Mouse (Mus musculus): Measurements from ENCODE around the gene Pum2.
"Not testable (repeated sequence)": the region's sequence is repeated elsewhere in the genome, so short reads cannot be mapped to it uniquely, and the experiment has no call there.

The Pum2 gene

DNA sequence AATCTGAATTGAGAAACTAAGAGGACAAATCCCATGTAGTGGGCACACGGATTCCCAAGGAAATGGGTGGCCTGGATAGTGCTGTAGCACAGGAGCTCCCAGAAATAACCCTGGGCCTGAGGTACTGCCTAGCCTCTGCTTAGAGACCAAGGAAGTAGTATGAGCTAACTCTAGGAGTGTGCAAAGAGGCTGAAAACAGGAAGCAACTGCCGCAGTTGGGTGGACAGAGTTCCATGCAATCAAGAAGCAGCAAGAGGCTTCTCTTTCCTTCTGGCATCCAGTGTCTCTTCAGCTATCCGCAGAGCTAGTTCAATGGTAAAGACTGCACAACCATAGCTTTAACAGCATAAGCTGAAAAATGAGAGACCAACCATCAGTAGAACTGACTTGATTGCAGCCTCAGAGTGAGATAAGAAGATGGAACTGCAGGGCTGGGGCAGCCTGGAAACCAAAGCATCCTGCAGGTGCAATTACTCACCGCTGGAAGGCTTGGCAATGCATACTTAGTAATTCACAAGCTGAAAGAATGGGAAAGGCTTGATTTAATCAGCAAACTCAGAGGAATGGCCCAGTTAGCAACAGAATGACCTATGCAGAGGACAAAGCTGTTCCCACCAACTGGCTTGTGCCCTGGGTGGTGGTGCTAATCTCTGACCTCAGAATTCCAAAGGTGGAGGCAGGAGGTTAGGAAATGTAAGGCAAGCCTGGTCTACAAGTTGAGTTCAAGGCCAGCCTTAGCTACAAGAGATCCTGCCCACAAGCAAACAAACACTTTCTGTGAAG lies 6.3 kb upstream of the Pum2 start:
- in situ Hi-C loops (cut with MboI; ENCODE audit: low sequenced_read_pairs) = no loop called here

DNA sequence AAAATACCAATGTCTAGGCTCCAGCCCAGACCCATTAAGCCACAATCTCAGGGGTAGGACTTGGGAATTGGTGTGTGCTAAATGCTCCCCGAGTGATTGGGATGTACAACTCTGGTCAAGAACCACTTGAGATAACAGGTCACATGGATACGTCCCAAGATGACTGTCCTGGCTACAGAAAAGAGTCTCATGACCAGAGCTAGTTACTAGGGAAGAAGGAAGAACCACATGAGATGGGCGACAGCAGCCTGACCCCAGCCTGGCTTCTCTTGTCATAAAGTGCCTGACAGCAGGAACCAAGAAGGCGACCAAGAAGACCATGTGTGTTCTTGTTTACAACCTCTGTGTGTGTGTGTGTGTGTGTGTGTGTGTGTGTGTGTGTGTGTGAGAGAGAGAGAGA lies 4.5 kb upstream of the Pum2 start:
- in situ Hi-C loops (cut with MboI; ENCODE audit: low sequenced_read_pairs) = no loop called here

DNA sequence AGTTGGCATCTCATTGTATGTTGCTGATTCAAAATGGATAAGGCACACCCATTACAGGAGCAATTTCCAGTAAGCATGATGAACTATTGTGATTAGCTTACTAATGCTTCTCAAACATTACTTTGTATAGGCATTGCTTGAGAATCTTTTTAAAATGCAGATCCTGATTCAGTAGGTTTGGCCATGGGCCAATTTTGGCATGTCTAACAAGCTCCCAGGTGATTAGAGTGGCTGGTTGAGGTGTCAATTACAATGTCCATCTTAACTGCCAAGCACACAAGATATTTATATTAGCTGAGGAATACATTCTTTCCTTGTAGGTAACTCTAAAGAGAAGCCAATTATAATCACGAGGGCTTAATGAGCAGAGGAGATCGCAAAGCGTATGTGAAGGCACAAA lies 4.1 kb upstream of the Pum2 start:
- in situ Hi-C loops (cut with MboI; ENCODE audit: low sequenced_read_pairs) = no loop called here

DNA sequence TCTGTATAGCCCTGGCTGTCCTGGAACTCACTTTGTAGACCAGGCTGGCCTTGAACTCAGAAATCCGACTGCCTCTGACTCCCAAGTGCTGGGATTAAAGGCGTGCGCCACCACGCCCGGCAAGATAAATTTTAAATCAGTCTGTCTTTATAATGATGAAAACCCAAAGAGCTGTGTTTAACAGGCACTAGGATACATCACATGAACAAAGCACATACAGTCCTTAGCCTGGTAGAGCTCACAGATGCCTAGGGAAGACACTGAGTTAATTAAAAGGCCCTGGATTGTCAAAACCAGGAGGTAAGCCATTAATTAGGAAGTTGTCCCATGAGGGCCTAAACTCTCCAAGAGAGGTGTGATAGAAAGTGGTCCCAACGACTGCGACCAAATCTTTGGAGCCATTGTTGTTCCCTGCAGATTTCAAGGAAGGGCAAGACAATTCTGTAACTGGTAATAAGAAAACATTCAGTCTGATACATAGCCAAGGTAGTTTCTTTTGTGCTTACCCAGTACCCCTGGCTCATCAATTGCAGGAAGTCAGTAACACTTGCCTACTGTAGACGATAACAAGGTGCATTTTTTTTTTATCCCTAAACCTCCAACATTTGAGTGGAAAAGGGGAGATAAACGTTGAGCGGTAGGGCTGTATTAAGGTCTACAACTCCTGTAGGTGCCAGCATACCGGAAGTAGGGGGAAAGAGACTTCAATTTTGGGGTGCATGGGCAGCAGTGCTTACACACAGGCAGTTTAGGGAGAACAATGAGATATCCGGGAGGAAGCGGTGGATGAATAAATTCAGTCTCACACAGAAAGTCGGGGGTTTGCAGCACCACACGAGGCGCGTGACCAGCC lies 587 bp upstream of the Pum2 start:
- in situ Hi-C loops (cut with MboI; ENCODE audit: low sequenced_read_pairs) = no loop called here

DNA sequence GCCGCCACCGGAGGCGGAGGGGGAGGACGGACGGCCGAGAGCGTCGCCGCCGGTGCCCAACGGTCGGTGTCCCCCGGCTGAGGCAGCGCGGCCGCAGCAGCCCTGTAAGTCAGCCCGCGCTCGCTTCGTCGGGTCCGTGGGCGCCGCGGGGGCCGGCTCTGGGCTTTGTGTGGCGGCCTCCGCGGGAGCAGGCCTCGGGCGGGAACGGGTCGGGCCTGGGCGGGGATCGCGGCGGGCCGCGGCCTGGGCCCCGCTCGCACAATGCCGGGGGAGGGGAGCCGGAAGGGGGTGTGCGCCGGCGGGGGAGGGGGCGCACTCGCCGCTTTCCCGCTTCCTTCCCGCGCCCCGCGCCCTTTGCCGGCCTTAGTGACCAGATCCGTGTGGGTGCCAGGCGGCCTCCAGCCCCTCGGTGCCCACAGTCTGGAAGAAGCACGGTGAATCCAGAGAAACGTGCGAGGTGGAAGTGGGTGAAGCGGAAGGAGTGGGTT lies 487 bp downstream of the Pum2 start:
- in situ Hi-C loops (cut with MboI; ENCODE audit: low sequenced_read_pairs) = no loop called here

DNA sequence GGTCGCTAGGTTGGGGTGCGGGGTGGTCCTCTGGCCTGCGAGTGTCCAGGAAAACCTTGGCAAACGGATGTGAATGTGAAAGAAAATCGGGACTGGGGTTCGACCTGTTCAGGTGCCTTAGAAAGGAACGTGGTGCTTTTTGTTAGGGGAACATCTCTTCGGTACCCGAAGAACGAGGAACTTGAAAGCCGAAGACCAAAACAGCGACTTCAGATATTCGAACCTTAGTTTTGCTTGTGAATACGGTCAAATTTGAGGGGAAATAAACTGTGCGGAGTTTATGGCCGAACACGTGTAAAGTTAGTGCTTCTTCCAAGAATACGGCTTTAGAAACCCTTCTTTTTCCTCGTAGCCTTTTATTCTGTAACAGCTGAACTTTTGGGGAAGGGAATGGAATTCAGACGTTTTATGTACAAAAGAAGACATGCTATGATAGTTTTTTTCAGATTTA lies 982 bp downstream of the Pum2 start:
- in situ Hi-C loops (cut with MboI; ENCODE audit: low sequenced_read_pairs) = no loop called here

DNA sequence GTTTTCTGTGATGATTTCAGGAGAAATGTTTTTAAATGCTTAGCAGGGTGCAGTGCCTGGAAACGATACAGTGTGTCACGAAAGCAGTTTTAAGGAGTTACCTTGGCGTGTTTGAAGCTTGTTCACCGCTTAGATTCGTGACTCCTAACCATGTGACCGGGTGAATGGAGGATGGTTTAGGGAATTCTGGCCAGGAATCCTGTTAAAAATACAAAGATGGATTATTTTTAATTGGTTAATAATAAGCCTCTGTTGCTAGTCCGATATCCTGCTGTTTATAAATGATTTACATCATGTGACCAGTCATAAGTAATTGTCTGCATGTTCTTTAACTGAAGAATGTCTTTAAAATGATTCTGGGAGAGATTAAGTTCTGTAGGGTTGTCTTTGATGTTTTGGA lies 1.4 kb downstream of the Pum2 start:
- in situ Hi-C loops (cut with MboI; ENCODE audit: low sequenced_read_pairs) = no loop called here

DNA sequence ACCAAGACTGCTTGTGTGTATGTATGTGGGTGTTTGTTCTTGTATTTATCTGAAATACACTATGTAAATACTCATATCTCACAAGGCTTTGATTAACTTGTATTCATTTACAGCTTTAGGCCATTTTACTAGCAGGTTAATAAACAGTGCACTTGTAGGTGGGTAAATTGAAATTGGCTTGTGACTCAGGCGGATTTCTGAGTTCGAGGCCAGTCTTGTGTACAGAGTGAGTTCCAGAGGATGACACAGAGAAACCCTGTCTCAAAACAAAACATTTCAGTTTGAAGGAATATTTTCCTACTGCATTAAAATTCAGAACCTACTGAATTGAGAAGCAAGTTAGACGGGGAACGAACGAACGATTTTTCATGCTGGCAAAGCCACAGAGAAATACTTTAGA lies 2.4 kb downstream of the Pum2 start:
- in situ Hi-C loops (cut with MboI; ENCODE audit: low sequenced_read_pairs) = no loop called here

DNA sequence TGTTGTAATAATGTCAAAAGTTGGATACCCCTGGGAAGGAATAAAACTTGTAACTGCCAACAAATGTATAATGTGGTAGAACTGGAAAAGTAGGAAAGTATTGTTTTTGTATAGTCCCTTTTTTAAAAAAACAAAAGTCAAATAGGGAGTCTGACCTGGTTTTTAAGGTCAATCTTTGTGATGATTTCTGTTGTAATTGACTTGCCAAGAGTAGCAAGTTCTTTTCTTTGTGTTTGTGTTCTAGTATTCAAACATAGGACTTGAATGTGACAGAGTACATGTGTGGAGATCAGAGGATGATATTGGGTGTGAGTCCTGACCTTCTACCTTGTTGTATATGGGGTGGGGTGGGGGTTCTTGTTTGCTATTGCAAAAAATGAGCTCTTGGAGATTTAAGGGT lies 4.0 kb downstream of the Pum2 start:
- in situ Hi-C loops (cut with MboI; ENCODE audit: low sequenced_read_pairs) = no loop called here

DNA sequence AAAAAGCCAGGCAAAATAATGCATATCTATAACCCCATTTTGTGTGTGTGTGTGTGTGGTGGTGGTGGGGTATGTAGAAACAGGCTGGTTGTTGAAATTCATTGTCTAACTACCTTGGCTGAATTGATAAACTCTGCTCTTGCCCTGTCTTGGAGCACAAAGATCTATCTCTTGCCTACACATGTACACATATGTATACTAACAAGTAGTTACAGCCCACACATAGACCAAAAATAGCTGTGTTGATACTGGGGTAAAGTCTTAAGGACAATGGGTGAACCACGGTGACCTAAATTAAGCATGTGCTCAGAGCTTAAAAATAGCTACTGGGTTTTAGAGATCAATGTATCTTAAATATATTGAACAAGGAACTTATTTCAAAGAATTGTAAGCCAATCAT lies 10.3 kb downstream of the Pum2 start:
- in situ Hi-C loops (cut with MboI; ENCODE audit: low sequenced_read_pairs) = no loop called here

DNA sequence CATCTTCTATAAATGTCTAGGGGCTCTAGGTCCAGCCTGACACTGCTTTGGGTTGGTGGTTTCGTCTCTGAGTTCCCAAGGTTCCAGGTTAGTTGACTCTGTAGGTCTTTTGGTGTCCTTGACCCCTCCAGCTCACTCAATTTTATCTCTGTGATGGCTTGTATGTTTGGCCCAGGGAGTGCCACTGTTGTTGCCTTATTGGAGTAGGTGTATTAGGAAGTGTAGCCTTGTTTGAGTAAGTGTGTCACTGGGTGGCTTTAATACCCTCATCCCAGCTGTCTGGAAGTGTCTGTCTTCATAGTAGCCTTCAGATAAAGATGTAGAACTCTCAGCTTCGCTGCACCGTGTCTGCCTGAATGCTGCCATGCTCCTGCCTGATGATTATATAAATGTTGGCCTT lies 11.1 kb downstream of the Pum2 start:
- in situ Hi-C loops (cut with MboI; ENCODE audit: low sequenced_read_pairs) = no loop called here

DNA sequence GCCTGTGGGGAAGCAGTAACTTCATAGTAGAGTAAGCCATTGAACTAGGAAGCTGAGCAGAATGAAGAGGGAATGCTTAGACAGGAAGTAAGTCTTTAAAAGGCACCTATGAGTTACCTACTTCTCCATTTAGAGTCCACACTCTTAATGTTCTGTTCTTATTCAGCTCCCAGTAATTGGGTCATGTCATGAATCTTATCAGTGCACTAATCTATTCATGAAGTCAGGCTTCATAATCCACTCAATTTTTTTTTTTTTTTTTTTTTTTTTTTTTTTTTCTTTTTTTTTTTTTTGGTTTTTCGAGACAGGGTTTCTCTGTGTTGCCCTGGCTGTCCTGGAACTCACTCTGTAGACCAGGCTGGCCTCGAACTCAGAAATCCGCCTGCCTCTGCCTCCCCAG lies 15.9 kb downstream of the Pum2 start:
- in situ Hi-C loops (cut with MboI; ENCODE audit: low sequenced_read_pairs) = not testable (repeated sequence)

DNA sequence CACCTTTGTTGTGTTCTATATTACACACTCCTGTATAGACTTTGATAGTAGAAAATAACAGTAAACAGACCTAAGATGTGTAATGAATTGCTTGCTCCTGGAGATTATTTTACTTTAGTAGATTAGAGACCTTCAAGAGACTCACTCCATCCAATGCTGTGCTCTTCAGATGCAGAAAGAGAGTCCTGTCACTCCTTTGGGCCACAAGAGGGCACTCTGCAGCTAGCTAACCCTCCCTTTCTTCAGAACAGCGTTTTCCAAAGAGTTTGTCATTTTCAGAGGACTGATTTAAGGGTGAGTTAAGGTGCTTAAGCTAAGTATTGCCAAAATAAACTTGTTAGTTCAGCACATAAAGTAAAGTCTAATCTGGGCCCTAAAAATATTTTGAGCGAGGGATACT lies 25.0 kb downstream of the Pum2 start:
- in situ Hi-C loops (cut with MboI; ENCODE audit: low sequenced_read_pairs) = no loop called here

DNA sequence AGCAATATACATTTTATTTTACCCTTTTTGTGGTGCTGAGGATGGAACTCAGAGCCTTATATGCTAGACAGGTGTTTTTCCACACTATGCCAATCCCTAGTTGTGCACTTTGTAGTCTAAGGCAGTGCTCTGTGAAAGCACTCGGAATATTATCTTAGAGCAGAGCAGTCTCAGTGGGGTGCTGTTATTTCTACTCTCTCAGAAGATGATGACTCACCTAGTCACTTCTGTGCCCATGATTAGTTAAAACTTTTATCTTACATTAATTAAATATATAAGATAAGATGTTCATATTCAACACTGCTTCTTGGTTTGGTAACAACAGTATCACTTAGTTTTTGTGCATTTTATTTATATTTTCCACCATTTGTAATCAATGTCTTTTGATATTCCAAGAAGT lies 30.1 kb downstream of the Pum2 start:
- in situ Hi-C loops (cut with MboI; ENCODE audit: low sequenced_read_pairs) = no loop called here

DNA sequence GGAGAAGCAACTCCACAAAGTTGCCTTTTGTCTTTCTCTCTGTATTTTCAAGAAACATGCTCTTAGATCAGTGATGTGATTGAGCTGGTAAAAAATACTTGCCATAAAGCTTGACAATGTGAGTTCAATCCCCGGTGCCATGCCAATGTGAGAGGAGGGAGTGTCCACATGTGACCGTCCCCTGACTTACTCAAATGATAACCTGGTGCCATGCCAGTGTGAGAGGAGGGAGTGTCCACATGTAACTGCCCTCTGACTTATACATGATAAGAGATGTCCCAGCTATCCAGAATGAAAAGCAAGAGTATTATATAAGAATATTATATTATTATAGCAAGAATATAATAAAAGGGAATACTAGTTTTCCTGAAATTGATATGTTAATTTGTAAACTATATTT lies 34.9 kb downstream of the Pum2 start:
- in situ Hi-C loops (cut with MboI; ENCODE audit: low sequenced_read_pairs) = no loop called here

DNA sequence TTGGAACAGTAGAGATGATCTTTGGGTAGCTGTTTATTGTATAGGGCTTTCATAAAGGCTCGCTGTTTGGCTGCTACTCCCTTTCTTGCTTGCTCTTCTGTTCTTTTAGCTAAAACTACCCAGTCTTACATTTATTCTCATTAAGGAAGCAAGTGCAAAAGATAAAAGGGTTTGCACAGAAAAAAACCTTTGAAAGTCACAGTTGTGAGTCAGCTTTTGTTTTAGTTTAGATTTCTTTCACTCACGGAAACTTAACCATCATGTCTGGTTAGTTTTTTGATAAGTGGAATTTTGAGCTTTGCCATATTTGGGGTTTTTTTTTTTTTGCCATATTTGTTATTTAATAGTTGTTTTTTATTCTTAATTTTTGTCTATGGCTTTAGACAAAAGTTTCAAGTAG lies 38.7 kb downstream of the Pum2 start:
- in situ Hi-C loops (cut with MboI; ENCODE audit: low sequenced_read_pairs) = no loop called here

DNA sequence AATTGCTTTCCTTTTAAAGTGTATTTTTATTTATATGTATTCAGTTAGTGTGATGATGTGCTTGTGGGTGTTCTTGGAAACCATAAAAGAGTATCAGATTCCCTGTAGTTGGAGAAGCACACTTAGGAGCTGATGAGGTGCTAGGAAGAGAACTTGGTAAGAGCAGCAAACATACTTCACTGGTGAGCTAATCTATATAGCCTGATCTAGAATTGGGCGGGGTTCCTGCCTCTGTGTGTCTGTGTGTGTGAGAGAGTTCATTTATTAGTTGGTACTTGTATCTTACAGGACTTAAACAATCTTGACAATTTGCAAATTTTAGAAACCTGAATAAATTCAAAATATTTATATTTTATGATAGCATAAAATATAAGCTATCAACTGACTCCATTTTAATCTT lies 42.2 kb downstream of the Pum2 start:
- in situ Hi-C loops (cut with MboI; ENCODE audit: low sequenced_read_pairs) = no loop called here

DNA sequence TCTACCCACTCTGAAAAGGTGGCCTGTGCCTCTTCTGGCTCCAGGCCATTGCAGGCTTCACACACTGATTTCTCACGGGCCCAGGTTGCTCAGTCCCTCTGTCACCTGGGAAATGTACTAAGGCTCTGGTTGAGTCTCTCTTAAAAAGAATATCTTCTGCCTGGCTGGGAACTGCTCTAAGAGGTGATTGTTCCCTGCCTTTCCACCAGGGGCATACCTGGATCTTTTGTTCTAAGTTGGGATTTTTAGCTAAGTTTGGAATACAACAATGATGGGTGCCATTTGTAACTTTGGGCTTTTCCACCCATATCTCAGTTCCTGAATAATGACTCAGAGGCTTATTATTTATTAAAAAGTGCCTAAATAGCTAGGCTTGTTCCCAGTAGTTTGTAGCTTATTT lies 53.0 kb downstream of the Pum2 start:
- in situ Hi-C loops (cut with MboI; ENCODE audit: low sequenced_read_pairs) = no loop called here

DNA sequence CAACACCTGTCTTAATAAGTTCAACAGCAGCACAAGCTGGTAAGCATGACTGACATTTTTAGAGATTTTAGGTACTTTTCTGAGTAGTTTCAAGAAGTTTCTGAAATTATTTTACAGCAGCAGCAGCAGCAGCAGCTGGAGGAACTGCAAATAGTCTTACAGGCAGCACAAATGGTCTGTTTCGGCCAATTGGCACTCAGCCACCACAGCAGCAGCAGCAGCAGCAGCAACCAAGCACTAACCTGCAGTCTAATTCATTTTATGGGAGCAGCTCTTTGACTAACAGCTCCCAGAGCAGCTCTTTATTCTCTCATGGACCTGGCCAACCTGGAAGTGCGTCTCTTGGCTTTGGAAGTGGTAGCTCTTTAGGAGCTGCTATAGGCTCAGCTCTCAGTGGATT lies 54.8 kb downstream of the Pum2 start:
- in situ Hi-C loops (cut with MboI; ENCODE audit: low sequenced_read_pairs) = no loop called here

DNA sequence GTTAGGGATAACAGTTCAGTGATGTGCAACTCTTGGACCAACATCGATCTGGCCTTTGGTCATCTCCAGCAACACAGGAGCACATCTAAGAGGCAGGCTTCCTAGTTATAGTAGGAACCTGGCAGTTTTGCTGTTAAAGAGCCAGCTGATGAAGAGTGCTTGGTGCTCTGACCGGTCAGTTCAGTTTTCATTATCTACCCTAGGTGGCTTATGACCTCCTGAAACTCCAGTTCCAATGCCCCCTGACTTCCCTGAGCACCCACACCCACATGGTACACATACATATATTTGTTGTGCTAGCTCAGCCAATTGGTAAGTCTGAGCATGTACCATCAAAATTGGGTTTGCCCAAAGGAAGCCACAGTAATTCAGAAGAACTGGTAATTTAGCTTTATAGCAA lies 79.7 kb downstream of the Pum2 start:
- in situ Hi-C loops (cut with MboI; ENCODE audit: low sequenced_read_pairs) = loop anchor here (25.0 kb wide), 1 partner anchor 259 kb away; no protein-coding TSS in a partner anchor

DNA sequence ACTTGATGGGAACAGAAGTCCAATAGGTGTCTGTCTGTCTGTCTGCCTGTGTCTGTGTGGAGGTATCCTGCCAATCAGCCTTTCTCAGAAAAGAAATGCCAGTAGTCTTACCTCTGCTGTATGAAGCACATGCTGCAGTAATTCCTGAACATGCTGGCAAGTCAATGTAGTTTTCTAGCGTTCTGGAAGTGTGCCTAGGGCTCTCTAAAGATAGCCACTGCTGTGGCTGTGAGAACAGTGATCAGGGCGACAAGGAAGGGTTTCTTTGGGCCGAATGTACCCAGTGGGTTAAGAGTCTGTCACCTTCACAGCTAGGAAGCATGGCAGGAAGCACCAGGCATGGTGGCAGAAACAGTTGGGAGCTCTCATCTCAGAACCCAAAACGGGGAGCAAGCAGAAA lies 80.2 kb downstream of the Pum2 start:
- in situ Hi-C loops (cut with MboI; ENCODE audit: low sequenced_read_pairs) = loop anchor here (25.0 kb wide), 1 partner anchor 258 kb away; no protein-coding TSS in a partner anchor

DNA sequence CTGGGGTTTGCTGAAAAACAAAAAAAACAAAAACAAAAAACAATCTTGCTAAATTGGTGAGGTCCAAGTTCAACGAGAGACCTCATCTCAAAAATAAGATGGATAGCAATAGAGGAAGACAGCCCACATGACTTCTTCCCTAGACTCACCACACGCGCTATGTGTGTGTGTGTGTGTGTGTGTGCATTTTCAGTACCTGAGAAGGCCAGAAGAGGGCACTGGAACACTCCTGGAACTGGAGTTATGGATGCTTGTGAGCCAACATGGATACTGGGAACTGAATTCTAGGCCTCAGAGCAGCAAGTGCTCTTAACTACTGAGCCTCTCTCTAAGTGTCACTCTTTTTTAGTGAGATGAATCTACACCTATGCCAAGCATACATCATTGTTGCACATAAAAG lies 84.1 kb downstream of the Pum2 start:
- in situ Hi-C loops (cut with MboI; ENCODE audit: low sequenced_read_pairs) = loop anchor here (25.0 kb wide), 1 partner anchor 254 kb away; no protein-coding TSS in a partner anchor
